Mouse (Mus musculus): Measurements from ENCODE around the gene Il4ra. TPM values are rescaled to one million over a fixed set of nuclear protein-coding genes. Genes with fewer than 3 reads are reported as not detected.

Il4ra gene
- total and polyA plus RNA-seq, 3 experiments, result 18.2 to 27.4 (median 26.4) TPM

GRCm38 (mm10) chr7:125622741-125623685 is 71.1 kb downstream of the Il4ra start:
- no peak overlapping the region for H3K9ac ChIP-seq (ENCODE audit: insufficient read depth, low read depth)
- DNase-seq (ENCODE audit: extremely low read depth), result no peak
- peaks cover 2% of the 10 kb centered on the region for H3K9me3 ChIP-seq (replicated peaks; ENCODE audit: low read length)
- no peak overlapping the region for H3K4me2 ChIP-seq (ENCODE audit: insufficient read depth, low read depth, poor library complexity, severe bottlenecking)
- dilution Hi-C loops (cut with MboI; ENCODE audit: extremely low pct_ligation_motif_present, extremely low pct_unique_long_range_greater_than_20kb, low sequenced_read_pairs) (no loop called here), in situ Hi-C loops (cut with MboI; ENCODE audit: low pct_ligation_motif_present, low pct_unique_long_range_greater_than_20kb, low sequenced_read_pairs) (no loop called here)
- peak; percentile 33; the same call in 1 of the 2 replicates for TF ChIP-seq POLR2AphosphoS2 (IDR thresholded peaks at IDR 0.05; ENCODE audit: low read depth, low read length)
- 0 out of 2 replicates have a peak, but pooled peaks have one; percentile 13 for TF ChIP-seq ZMIZ1 (IDR thresholded peaks at IDR 0.05; ENCODE audit: low read depth, low read length)
- peak; percentile 26; the same call in 1 of the 2 replicates for TF ChIP-seq POLR2A (IDR thresholded peaks at IDR 0.05; ENCODE audit: low read depth, low read length)
- TF ChIP-seq MAX (IDR thresholded peaks at IDR 0.05; ENCODE audit: low read length), result no peak
- TF ChIP-seq NELFE (IDR thresholded peaks at IDR 0.05; ENCODE audit: low read depth, low read length), result no peak
- peaks cover 93 to 99% of the 10 kb centered on the region in 2 experiments for H3K36me3 ChIP-seq (replicated peaks in 1 of 2; ENCODE audit: control insufficient read depth in 1 of 2, insufficient read depth in 1 of 2, low read length in 1 of 2)
- peak overlapping the region; percentile 26; the same call in 1 of the 2 replicates for H3K27ac ChIP-seq (ENCODE audit: insufficient read depth, low read depth)
- H3K27me3 ChIP-seq (replicated peaks), result no peaks in the 10 kb centered on the region
- peaks cover 30 to 98% of the 10 kb centered on the region in 2 experiments for H3K4me1 ChIP-seq (ENCODE audit: control insufficient read depth in 1 of 2, insufficient read depth in 2 of 2)
- H3K79me2 ChIP-seq (replicated peaks; ENCODE audit: control insufficient read depth, extremely low read depth, insufficient read depth, poor library complexity, severe bottlenecking), result peaks cover 93% of the 10 kb centered on the region
- no peak overlapping the region for H3K4me3 ChIP-seq (replicated peaks in 1 of 3; ENCODE audit: low read depth in 2 of 3, low read length in 2 of 3, poor library complexity in 1 of 3)

GRCm38 (mm10) chr7:125625219-125625618 is 73.3 kb downstream of the Il4ra start:
- H3K27me3 ChIP-seq (replicated peaks), result no peaks in the 10 kb centered on the region
- dilution Hi-C loops (cut with MboI; ENCODE audit: extremely low pct_ligation_motif_present, extremely low pct_unique_long_range_greater_than_20kb, low sequenced_read_pairs), result no loop called here

GRCm38 (mm10) chr7:125625829-125626228 is 73.9 kb downstream of the Il4ra start:
- no peak overlapping the region for H3K4me2 ChIP-seq (ENCODE audit: insufficient read depth, low read depth, poor library complexity, severe bottlenecking)
- TF ChIP-seq MEF2A (IDR thresholded peaks at IDR 0.05; ENCODE audit: borderline replicate concordance, low read depth, low read length) (no peak), POLR2AphosphoS2 (IDR thresholded peaks at IDR 0.05; ENCODE audit: low read depth, low read length) (no peak), POLR2A (IDR thresholded peaks at IDR 0.05; ENCODE audit: low read depth, low read length) (peak; percentile 27; the same call in 1 of the 2 replicates)
- H3K27ac ChIP-seq (ENCODE audit: insufficient read depth, low read depth), result 0 out of 2 replicates have a peak overlapping the region, but pooled peaks have one; percentile 21
- no peak overlapping the region for H3K4me3 ChIP-seq (replicated peaks in 1 of 3; ENCODE audit: low read depth in 2 of 3, low read length in 2 of 3, poor library complexity in 1 of 3)
- no peaks in the 10 kb centered on the region for H3K9me3 ChIP-seq (replicated peaks; ENCODE audit: low read length)
- H3K27me3 ChIP-seq (replicated peaks), result no peaks in the 10 kb centered on the region
- H3K4me1 ChIP-seq (ENCODE audit: control insufficient read depth in 1 of 2, insufficient read depth in 2 of 2), result peaks cover 16 to 98% of the 10 kb centered on the region in 2 experiments
- H3K36me3 ChIP-seq (replicated peaks in 1 of 2; ENCODE audit: control insufficient read depth in 1 of 2, insufficient read depth in 1 of 2, low read length in 1 of 2), result peaks cover 94 to 99% of the 10 kb centered on the region in 2 experiments
- no peak overlapping the region for H3K9ac ChIP-seq (ENCODE audit: insufficient read depth, low read depth)
- no peak for DNase-seq (ENCODE audit: extremely low read depth)
- in situ Hi-C loops (cut with MboI; ENCODE audit: low pct_ligation_motif_present, low pct_unique_long_range_greater_than_20kb, low sequenced_read_pairs) (no loop called here), dilution Hi-C loops (cut with MboI; ENCODE audit: extremely low pct_ligation_motif_present, extremely low pct_unique_long_range_greater_than_20kb, low sequenced_read_pairs) (no loop called here)
- H3K79me2 ChIP-seq (replicated peaks; ENCODE audit: control insufficient read depth, extremely low read depth, insufficient read depth, poor library complexity, severe bottlenecking), result peaks cover 70% of the 10 kb centered on the region

More at GRCm38 (mm10) chr7:125625219-125625618, 73.3 kb downstream of the Il4ra start:
- in situ Hi-C loops (cut with MboI; ENCODE audit: low pct_ligation_motif_present, low pct_unique_long_range_greater_than_20kb, low sequenced_read_pairs), result no loop called here
- no peak overlapping the region for H3K4me2 ChIP-seq (ENCODE audit: insufficient read depth, low read depth, poor library complexity, severe bottlenecking)
- H3K4me3 ChIP-seq (replicated peaks in 1 of 3; ENCODE audit: low read depth in 2 of 3, low read length in 2 of 3, poor library complexity in 1 of 3), result no peak overlapping the region
- peaks cover 20 to 98% of the 10 kb centered on the region in 2 experiments for H3K4me1 ChIP-seq (ENCODE audit: control insufficient read depth in 1 of 2, insufficient read depth in 2 of 2)
- no peak overlapping the region for H3K9ac ChIP-seq (ENCODE audit: insufficient read depth, low read depth)
- peaks cover 76% of the 10 kb centered on the region for H3K79me2 ChIP-seq (replicated peaks; ENCODE audit: control insufficient read depth, extremely low read depth, insufficient read depth, poor library complexity, severe bottlenecking)
- DNase-seq (ENCODE audit: extremely low read depth), result no peak
- peaks cover 94 to 99% of the 10 kb centered on the region in 2 experiments for H3K36me3 ChIP-seq (replicated peaks in 1 of 2; ENCODE audit: control insufficient read depth in 1 of 2, insufficient read depth in 1 of 2, low read length in 1 of 2)
- H3K9me3 ChIP-seq (replicated peaks; ENCODE audit: low read length), result no peaks in the 10 kb centered on the region
- TF ChIP-seq TCF12 (IDR thresholded peaks at IDR 0.05; ENCODE audit: low read depth, low read length), result no peak
- no peak for TF ChIP-seq KAT2A (IDR thresholded peaks at IDR 0.05; ENCODE audit: insufficient replicate concordance, low read length)
- TF ChIP-seq ZC3H11A (IDR thresholded peaks at IDR 0.05; ENCODE audit: low read depth, low read length), result no peak
- no peak; the same call in 1 of the 2 replicates for TF ChIP-seq POLR2A (IDR thresholded peaks at IDR 0.05; ENCODE audit: low read depth, low read length)
- TF ChIP-seq UBTF (IDR thresholded peaks at IDR 0.05; ENCODE audit: low read depth, low read length), result no peak
- no peak for TF ChIP-seq PAX5 (IDR thresholded peaks at IDR 0.05; ENCODE audit: low read length)
- TF ChIP-seq E2F4 (IDR thresholded peaks at IDR 0.05; ENCODE audit: insufficient replicate concordance, low read depth, low read length), result no peak
- TF ChIP-seq ZMIZ1 (IDR thresholded peaks at IDR 0.05; ENCODE audit: low read depth, low read length), result no peak
- no peak for TF ChIP-seq EP300 (IDR thresholded peaks at IDR 0.05; ENCODE audit: low read length)
- no peak for TF ChIP-seq ETS1 (conservative IDR thresholded peaks at IDR 0.05; ENCODE audit: low read depth, low read length)
- no peak overlapping the region for H3K27ac ChIP-seq (ENCODE audit: insufficient read depth, low read depth)
